Mouse (Mus musculus): Measurements from ENCODE around the gene Ppp1r21.

- TF ChIP-seq ZC3H11A (IDR thresholded peaks at IDR 0.05; ENCODE audit: borderline replicate concordance, low read depth, low read length) (no peak), MAFK (IDR thresholded peaks at IDR 0.05; ENCODE audit: insufficient read depth, low read depth, low read length) (no peak), ZNF384 (IDR thresholded peaks at IDR 0.05; ENCODE audit: low read depth, low read length) (no peak), CHD2 (IDR thresholded peaks at IDR 0.05; ENCODE audit: low read depth, low read length) (no peak)
These were observed 35.7 kb upstream of the Ppp1r21 start for GRCm38 (mm10) chr17:88494121-88494771.
